Mouse (Mus musculus): ENCODE data around the gene Hist2h2be.

- TF ChIP-seq POLR2A (IDR thresholded peaks at IDR 0.05; ENCODE audit: borderline replicate concordance, extremely low read depth, insufficient read depth, insufficient read length, poor library complexity, severe bottlenecking): no peak
- TF ChIP-seq CTCF (IDR thresholded peaks at IDR 0.05; ENCODE audit: borderline replicate concordance, extremely low read depth, insufficient read depth, insufficient read length): no peak
Measured at GRCm38 (mm10) chr3:96263558-96264403, 42.9 kb downstream of the Hist2h2be start.
